Mouse (Mus musculus) splenic B cell, adult 2 months (primary cell): Measurements from ENCODE around the gene Det1.

Source experiments
- DNase-seq: peaks from one replicate; pipeline ENCODE4 v3.0.0-alpha.2; 2011; ENCODE audit warnings: low read depth, low spot score
- H3K27me3 ChIP-seq: 2 replicates; pipeline ENCODE4 v1.6.1; 2012; ENCODE audit warnings: mild to moderate bottlenecking, low read length, moderate library complexity, mixed read lengths; ENCODE audit not compliant: control insufficient read depth, poor library complexity, insufficient read depth, severe bottlenecking
- H3K36me3 ChIP-seq: 2 replicates; pipeline ENCODE4 v1.6.1; 2012; ENCODE audit warnings: mild to moderate bottlenecking, low read length, moderate library complexity, mixed read lengths; ENCODE audit not compliant: control insufficient read depth, poor library complexity, insufficient read depth, severe bottlenecking

The Det1 gene

DNA sequence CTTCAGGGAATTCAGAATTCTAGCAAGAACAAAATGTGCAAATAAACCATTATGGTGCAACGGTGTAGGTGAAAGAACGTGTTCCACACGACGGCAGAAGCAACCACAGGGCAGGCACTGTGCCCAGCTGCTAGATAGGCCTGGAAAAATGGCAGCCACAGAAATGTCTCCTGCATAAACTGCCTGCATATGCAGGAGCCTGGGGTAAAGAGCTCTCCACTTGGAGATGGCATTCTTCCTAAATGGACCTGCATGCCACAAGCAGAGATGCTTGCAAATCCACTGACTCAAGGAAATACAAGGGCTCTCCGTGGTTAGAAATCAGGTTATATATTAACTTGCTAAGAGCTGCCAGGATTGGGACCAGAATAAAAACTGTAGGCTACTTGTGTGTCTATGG, 68.3 kb downstream of the Det1 start:
- H3K27me3 ChIP-seq, result no peaks in the 10 kb centered on the region
- peaks cover 4% of the 10 kb centered on the region for H3K36me3 ChIP-seq
- no peak for DNase-seq
